Mouse (Mus musculus): ENCODE data around the gene Meaf6.

DNA sequence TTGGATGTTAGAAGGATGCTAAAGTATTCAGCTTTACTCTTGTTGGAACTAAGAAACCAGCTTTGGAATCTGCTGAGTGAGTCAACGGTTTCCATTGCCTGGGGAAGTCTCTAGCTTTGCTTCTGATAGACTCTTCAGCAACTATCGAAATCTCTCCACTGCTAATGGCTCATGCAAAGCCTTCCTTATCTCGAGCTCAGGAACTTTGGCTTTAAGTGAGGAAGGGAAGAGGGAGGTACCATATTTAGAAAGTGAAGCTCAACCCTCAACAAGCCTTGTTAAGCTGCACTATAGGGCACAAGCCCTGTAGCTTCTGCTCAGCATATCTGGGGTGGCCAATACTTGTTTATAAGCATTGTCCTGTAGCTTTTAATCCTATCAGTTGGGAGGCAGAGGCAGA is 27.7 kb upstream of the Meaf6 start:
- TF ChIP-seq EP300 (IDR thresholded peaks at IDR 0.05) (no peak), CTCF (IDR thresholded peaks at IDR 0.05) (no peak)
